Mouse (Mus musculus): ENCODE results near the gene Nt5c1a. TPM values are rescaled to one million over a fixed set of nuclear protein-coding genes. Genes with fewer than 3 reads are reported as not detected.
A peak's percentile ranks its signal among the peaks of the same experiment; 100 is the strongest.

Gene Nt5c1a
- polyA plus RNA-seq, 1 experiment, result not detected

DNA sequence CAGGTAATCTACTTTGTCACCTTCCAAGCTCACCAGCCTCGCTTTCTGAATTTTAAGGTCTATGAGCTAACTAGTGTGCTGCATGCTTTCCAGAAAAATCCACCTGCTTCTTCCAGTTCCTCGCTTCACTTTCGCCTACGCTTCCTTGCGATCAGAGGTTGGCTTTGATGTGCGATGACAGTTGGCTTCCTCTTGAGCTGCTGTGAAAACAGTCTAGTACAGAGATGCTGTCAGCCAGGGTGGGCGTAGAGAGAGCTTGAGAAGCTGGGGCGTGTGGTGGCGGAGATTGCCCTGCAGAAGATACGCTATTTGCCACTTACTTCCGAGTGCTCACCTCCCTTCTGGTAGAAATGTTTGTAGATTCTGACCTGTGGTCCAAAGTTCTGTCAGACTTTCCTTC lies 9.0 kb upstream of the Nt5c1a start:
- no peak overlapping the region for H3K4me3 ChIP-seq (ENCODE audit: low read depth, low read length)
- WGBS, result 67% methylated on average over 11 of the region's 11 CpGs
- H3K36me3 ChIP-seq (ENCODE audit: control insufficient read depth, insufficient read depth, low read length), result no peaks in the 10 kb centered on the region
- H3K4me1 ChIP-seq (ENCODE audit: control insufficient read depth, insufficient read depth, insufficient read length, low read length), result no peaks in the 10 kb centered on the region
- no peak for TF ChIP-seq POLR2A (IDR thresholded peaks at IDR 0.05; ENCODE audit: low read depth, low read length)
- H3K27ac ChIP-seq (ENCODE audit: insufficient read depth, low read depth, low read length), result no peak overlapping the region
- H3K27me3 ChIP-seq (ENCODE audit: control insufficient read depth, insufficient read depth, low read length), result no peaks in the 10 kb centered on the region

DNA sequence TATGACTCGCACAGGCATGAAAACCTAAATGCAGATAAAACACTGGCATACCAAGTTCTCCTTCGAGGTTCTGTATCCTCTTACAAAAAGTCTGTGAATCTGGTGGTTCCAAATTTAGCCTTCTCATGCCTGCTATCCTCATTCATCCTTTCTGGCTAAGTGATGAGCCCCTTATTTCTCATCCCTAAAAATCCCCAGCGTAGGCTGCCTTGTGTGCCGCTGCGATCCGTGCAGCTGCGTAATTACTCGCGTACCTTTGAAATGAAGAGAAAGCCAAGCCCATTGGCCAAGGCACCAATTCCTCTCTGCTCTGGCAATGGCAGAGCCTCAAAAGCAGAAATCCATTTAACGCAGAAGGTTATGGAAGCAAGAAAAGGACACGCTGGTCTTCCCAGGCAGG lies 7.5 kb upstream of the Nt5c1a start:
- TF ChIP-seq POLR2A (IDR thresholded peaks at IDR 0.05; ENCODE audit: low read depth, low read length) (no peak), CTCF (IDR thresholded peaks at IDR 0.05; ENCODE audit: extremely low read depth, insufficient read length, insufficient replicate concordance, low read depth, low read length) (no peak)
- Histone ChIP-seq H3K27ac (ENCODE audit: insufficient read depth, low read depth, low read length) (no peak overlapping the region), H3K36me3 (ENCODE audit: control insufficient read depth, insufficient read depth, low read length) (no peaks in the 10 kb centered on the region), H3K27me3 (ENCODE audit: control insufficient read depth, insufficient read depth, low read length) (no peaks in the 10 kb centered on the region), H3K4me3 (ENCODE audit: low read depth, low read length) (no peak overlapping the region), H3K4me1 (ENCODE audit: control insufficient read depth, insufficient read depth, insufficient read length, low read length) (no peaks in the 10 kb centered on the region)
- 87% methylated on average over 11 of the region's 11 CpGs for WGBS

DNA sequence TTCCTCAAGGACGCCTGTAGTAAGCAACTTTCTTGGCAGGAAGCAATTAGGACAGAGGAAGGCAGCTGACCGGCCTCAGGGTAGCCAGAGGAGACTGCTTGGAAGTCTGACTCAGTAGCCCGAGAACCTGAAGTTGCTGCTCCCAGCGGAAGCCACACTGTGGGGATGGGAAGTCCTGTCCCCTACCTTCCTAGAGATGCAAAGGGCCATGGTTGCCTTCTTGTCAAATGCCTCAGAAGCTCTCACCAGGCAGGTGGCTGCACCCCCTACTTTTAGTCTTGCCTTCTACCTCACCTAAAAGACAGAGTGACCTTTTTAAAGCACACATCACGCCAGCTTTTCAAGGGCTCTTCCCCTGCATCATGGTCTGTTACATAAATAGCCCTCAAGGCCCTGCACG lies 4.6 kb upstream of the Nt5c1a start:
- H3K4me3 ChIP-seq (ENCODE audit: low read depth, low read length), result no peak overlapping the region
- WGBS, result 60% methylated on average over 6 of the region's 6 CpGs
- TF ChIP-seq CTCF (IDR thresholded peaks at IDR 0.05; ENCODE audit: extremely low read depth, insufficient read length, insufficient replicate concordance, low read depth, low read length) (no peak), POLR2A (IDR thresholded peaks at IDR 0.05; ENCODE audit: low read depth, low read length) (no peak)
- H3K36me3 ChIP-seq (ENCODE audit: control insufficient read depth, insufficient read depth, low read length), result no peaks in the 10 kb centered on the region
- no peak overlapping the region for H3K27ac ChIP-seq (ENCODE audit: insufficient read depth, low read depth, low read length)
- H3K4me1 ChIP-seq (ENCODE audit: control insufficient read depth, insufficient read depth, insufficient read length, low read length), result no peaks in the 10 kb centered on the region; the same call in 1 of the 2 replicates
- peaks cover 6% of the 10 kb centered on the region for H3K27me3 ChIP-seq (ENCODE audit: control insufficient read depth, insufficient read depth, low read length)

DNA sequence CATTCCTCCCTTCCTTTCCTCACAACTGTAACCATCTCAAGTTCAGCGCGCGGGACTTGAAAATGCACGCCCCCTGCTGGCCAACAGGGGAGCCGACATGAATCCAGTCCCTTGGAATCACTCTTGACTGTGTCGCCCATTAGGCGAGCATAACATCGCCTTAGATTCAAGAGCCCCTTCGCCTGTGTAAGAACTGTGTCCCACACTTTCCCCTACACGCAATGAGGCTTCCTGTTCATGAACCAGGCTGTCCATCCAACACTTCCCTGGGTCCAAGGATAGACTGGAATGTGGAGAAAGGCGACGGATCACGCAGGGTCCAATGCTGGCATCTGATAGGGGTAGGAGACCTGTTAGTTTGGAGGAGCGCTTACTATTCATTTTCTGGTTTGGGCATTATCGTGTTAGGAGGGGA lies 526 bp upstream of the Nt5c1a start:
- H3K27me3 ChIP-seq (ENCODE audit: control insufficient read depth, insufficient read depth, low read length), result peaks cover 12% of the 10 kb centered on the region
- no peak for TF ChIP-seq POLR2A (IDR thresholded peaks at IDR 0.05; ENCODE audit: low read depth, low read length)
- peak; percentile 81; the same call in 1 of the 2 replicates for TF ChIP-seq CTCF (IDR thresholded peaks at IDR 0.05; ENCODE audit: extremely low read depth, insufficient read length, insufficient replicate concordance, low read depth, low read length)
- H3K4me3 ChIP-seq (ENCODE audit: low read depth, low read length), result peak overlapping the region; percentile 41
- no peaks in the 10 kb centered on the region; the same call in 1 of the 2 replicates for H3K4me1 ChIP-seq (ENCODE audit: control insufficient read depth, insufficient read depth, insufficient read length, low read length)
- no peaks in the 10 kb centered on the region for H3K36me3 ChIP-seq (ENCODE audit: control insufficient read depth, insufficient read depth, low read length)
- no peak overlapping the region for H3K27ac ChIP-seq (ENCODE audit: insufficient read depth, low read depth, low read length)
- 6% methylated on average over 15 of the region's 15 CpGs for WGBS

DNA sequence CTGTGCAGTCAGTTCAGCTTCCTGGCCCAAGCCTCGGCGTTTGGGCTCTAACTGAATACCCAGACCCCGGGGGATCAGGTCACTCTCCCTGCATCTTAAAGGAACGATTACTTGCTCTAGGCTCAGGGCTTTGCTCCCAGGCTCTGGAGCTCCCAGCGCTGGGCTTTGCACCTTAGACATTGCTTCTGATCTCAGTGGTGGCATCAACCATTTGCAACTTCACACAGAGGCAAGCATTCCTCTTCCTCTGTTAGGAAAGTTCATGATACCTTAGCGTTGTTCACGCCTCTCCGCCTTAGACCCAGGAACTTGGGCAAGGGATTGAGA lies 753 bp downstream of the Nt5c1a start:
- TF ChIP-seq CTCF (IDR thresholded peaks at IDR 0.05; ENCODE audit: extremely low read depth, insufficient read length, insufficient replicate concordance, low read depth, low read length), result no peak
- TF ChIP-seq POLR2A (IDR thresholded peaks at IDR 0.05; ENCODE audit: low read depth, low read length), result no peak
- H3K4me3 ChIP-seq (ENCODE audit: low read depth, low read length), result no peak overlapping the region
- WGBS, result 36% methylated on average over 8 of the region's 8 CpGs
- H3K36me3 ChIP-seq (ENCODE audit: control insufficient read depth, insufficient read depth, low read length), result no peaks in the 10 kb centered on the region
- no peak overlapping the region for H3K27ac ChIP-seq (ENCODE audit: insufficient read depth, low read depth, low read length)
- no peaks in the 10 kb centered on the region; the same call in 1 of the 2 replicates for H3K4me1 ChIP-seq (ENCODE audit: control insufficient read depth, insufficient read depth, insufficient read length, low read length)
- peaks cover 12% of the 10 kb centered on the region for H3K27me3 ChIP-seq (ENCODE audit: control insufficient read depth, insufficient read depth, low read length)

DNA sequence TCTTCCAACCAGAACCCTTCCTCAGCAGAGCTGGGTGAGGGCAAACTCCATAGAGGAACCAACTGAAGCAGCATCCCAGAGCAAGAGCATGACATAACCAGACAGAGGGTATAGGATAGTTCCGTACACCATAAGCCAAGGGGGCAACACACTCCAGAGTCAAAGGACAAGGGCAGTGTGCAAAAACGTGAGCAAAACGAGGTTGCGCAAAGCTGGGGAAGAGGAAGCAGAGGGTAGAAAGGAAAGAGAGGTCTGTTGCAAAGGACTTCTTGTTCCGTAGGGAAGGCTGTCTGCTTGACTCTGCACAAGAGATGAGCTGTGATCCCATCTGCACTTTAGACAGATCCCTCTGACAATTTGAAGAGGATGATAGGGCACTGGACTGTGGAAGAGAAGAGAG lies 6.0 kb downstream of the Nt5c1a start:
- TF ChIP-seq POLR2A (IDR thresholded peaks at IDR 0.05; ENCODE audit: low read depth, low read length), result no peak
- no peak for TF ChIP-seq CTCF (IDR thresholded peaks at IDR 0.05; ENCODE audit: extremely low read depth, insufficient read length, insufficient replicate concordance, low read depth, low read length)
- 60% methylated on average over 5 of the region's 5 CpGs for WGBS
- Histone ChIP-seq H3K4me1 (ENCODE audit: control insufficient read depth, insufficient read depth, insufficient read length, low read length) (no peaks in the 10 kb centered on the region), H3K27me3 (ENCODE audit: control insufficient read depth, insufficient read depth, low read length) (no peaks in the 10 kb centered on the region; the same call in 1 of the 2 replicates), H3K4me3 (ENCODE audit: low read depth, low read length) (no peak overlapping the region), H3K36me3 (ENCODE audit: control insufficient read depth, insufficient read depth, low read length) (no peaks in the 10 kb centered on the region), H3K27ac (ENCODE audit: insufficient read depth, low read depth, low read length) (no peak overlapping the region)

DNA sequence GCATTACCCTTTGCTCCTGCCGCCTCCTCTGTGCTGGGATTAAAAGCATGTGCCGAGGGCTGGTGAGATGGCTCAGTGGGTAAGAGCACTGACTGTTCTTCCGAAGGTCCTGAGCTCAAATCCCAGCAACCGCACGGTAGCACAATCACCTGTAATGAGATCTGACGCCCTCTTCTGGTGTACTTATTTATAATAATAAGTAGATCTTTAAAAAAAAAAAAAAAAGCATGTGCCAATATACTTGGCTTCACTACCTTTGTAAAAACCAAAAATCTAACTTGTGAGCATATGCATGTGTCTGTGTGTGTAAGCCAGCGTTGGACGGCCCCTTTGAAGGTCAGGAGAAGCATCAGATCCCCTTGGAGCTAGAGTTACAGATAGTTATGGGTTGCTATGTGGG lies 9.7 kb downstream of the Nt5c1a start:
- Histone ChIP-seq H3K27ac (ENCODE audit: insufficient read depth, low read depth, low read length) (no peak overlapping the region), H3K4me3 (ENCODE audit: low read depth, low read length) (no peak overlapping the region), H3K36me3 (ENCODE audit: control insufficient read depth, insufficient read depth, low read length) (no peaks in the 10 kb centered on the region), H3K27me3 (ENCODE audit: control insufficient read depth, insufficient read depth, low read length) (no peaks in the 10 kb centered on the region; the same call in 1 of the 2 replicates), H3K4me1 (ENCODE audit: control insufficient read depth, insufficient read depth, insufficient read length, low read length) (no peaks in the 10 kb centered on the region)
- no peak for TF ChIP-seq CTCF (IDR thresholded peaks at IDR 0.05; ENCODE audit: extremely low read depth, insufficient read length, insufficient replicate concordance, low read depth, low read length)
- no peak for TF ChIP-seq POLR2A (IDR thresholded peaks at IDR 0.05; ENCODE audit: low read depth, low read length)
- 57% methylated on average over 8 of the region's 8 CpGs for WGBS

DNA sequence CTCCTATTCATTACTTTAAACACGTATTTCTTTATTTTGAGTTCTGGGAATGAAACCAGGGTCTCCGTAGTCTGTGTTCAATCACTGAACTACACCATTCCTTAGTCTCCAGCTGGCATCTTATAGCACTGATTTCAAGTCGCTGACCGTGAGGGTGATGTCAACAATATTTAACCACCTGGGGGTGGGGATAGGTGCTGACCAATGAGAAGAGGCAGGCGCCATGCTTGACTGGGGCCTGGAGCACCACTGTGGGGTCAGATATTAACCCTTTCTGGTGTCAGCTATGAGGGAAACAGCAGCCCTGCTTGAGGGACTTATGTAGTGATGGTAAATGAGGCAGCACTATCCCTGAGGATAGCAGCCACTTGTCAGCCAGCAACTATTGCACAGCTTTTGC lies 10.1 kb downstream of the Nt5c1a start:
- no peaks in the 10 kb centered on the region for H3K36me3 ChIP-seq (ENCODE audit: control insufficient read depth, insufficient read depth, low read length)
- no peaks in the 10 kb centered on the region; the same call in 1 of the 2 replicates for H3K27me3 ChIP-seq (ENCODE audit: control insufficient read depth, insufficient read depth, low read length)
- no peak overlapping the region for H3K4me3 ChIP-seq (ENCODE audit: low read depth, low read length)
- TF ChIP-seq POLR2A (IDR thresholded peaks at IDR 0.05; ENCODE audit: low read depth, low read length) (no peak), CTCF (IDR thresholded peaks at IDR 0.05; ENCODE audit: extremely low read depth, insufficient read length, insufficient replicate concordance, low read depth, low read length) (no peak)
- 43% methylated on average over 5 of the region's 5 CpGs for WGBS
- no peak overlapping the region for H3K27ac ChIP-seq (ENCODE audit: insufficient read depth, low read depth, low read length)
- H3K4me1 ChIP-seq (ENCODE audit: control insufficient read depth, insufficient read depth, insufficient read length, low read length), result no peaks in the 10 kb centered on the region

All from small intestine, adult 2 months (tissue).